Mouse (Mus musculus): Measurements from ENCODE around the gene Slc25a38. TPM values are rescaled to one million over a fixed set of nuclear protein-coding genes. Genes with fewer than 3 reads are reported as not detected.

Gene Slc25a38
- total RNA-seq (2021), result 10 to 100 TPM; 18.9 to 21.1 TPM

- intact Hi-C loops (cut with DNase I), result loop anchor here (2.0 kb wide), 1 partner anchor 60 kb away; no protein-coding TSS in a partner anchor
Observed at GRCm38 (mm10) chr9:120110211-120111018, at the start of gene Slc25a38. Gene Slc25a38 (plus strand): TSS chr9:120110374.

DNA sequence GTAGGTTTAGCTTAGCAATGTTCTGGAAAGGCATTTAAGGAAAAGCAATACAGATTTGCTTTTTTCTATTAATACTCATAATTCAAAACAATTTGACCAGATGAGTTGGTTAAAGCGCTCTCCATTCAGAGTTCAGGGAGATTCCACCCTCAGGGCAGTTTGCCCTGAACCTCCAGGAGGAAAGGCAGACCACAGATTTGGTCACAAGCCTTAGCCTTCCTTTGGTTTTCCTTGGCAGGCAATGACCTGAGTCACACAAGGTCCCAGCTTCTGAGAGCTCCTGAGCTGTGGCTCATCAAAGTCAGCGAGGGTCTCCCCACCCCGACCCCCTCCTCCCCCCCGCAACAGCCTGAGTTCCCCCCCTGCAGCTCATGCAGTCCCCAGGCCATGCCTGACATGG lies 45.9 kb upstream of the Slc25a38 start:
- intact Hi-C loops (cut with DNase I), result no loop called here
- DNase-seq, result no peak

More at GRCm38 (mm10) chr9:120110211-120111018, at the start of gene Slc25a38:
- peak; percentile 91 to 93 for DNase-seq

GRCm38 (mm10) chr9:120067609-120068008 lies 42.6 kb upstream of the Slc25a38 start:
- intact Hi-C loops (cut with DNase I), result no loop called here
- no peak for DNase-seq

- no peak for DNase-seq
- intact Hi-C loops (cut with DNase I), result no loop called here
Observed at GRCm38 (mm10) chr9:120068047-120068446, 42.1 kb upstream of the Slc25a38 start.

DNA sequence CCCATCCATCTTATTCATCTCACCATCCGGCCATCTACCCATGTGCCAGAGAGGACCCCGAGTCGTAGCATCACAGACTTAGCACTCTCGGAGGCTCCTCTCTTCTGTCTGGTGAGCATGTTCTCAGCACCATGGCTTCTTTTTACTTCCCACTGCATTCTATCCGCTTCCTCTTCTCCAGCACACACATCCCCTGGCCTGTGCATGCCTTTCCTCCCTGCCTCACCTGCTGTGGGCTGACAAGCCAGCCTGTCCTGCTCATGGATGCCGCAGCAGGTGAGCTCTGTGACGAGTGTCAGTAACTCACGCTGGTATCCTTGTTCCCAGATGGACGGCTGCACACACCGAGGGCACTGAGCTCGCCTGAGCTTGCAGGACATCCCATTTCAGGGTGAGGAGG lies 40.4 kb upstream of the Slc25a38 start, which contains the start of gene Cx3cr1:
TSS of gene Cx3cr1 (minus strand) at position 101 of the 400 bp plus-strand sequence.
- intact Hi-C loops (cut with DNase I), result loop anchor here (5.0 kb wide), 1 partner anchor 157 kb away; no protein-coding TSS in a partner anchor
- DNase-seq, result no peak

DNA sequence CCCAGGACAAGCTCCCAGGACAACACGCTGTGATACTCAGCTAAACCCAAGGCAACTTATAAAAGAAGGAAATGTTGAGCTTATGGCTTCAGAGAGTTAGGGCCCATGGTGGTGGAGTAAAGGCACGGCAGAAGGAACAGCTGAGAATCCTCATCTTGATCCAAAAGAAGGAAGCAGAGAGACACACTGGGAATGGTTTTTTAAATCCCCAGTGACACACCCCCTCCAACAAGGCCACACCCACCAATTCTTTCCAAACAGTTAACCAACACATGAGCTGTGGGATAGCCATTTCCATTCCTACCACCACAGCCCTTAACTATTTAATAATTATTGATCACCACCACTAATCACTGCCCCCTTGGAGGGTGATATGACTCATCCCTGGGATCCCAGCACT lies 38.9 kb upstream of the Slc25a38 start:
- intact Hi-C loops (cut with DNase I), result loop anchor here (5.0 kb wide), 1 partner anchor 159 kb away; no protein-coding TSS in a partner anchor
- peak in 1 of 2 experiments; percentile 17 for DNase-seq

- DNase-seq, result peak; percentile 88 to 90
- intact Hi-C loops (cut with DNase I), result loop anchor here (1.0 to 5.0 kb wide), 4 partner anchors 45 to 161 kb away; no protein-coding TSS in a partner anchor
Observed at GRCm38 (mm10) chr9:120073169-120073568, 37.0 kb upstream of the Slc25a38 start.

GRCm38 (mm10) chr9:120074516-120074915 lies 35.7 kb upstream of the Slc25a38 start:
- intact Hi-C loops (cut with DNase I), result loop anchor here (5.0 kb wide), 1 partner anchor 162 kb away; no protein-coding TSS in a partner anchor

GRCm38 (mm10) chr9:120078241-120078640 lies 31.9 kb upstream of the Slc25a38 start:
- no peak for DNase-seq
- intact Hi-C loops (cut with DNase I), result no loop called here

More at GRCm38 (mm10) chr9:120074516-120074915, 35.7 kb upstream of the Slc25a38 start:
- DNase-seq, result no peak

DNA sequence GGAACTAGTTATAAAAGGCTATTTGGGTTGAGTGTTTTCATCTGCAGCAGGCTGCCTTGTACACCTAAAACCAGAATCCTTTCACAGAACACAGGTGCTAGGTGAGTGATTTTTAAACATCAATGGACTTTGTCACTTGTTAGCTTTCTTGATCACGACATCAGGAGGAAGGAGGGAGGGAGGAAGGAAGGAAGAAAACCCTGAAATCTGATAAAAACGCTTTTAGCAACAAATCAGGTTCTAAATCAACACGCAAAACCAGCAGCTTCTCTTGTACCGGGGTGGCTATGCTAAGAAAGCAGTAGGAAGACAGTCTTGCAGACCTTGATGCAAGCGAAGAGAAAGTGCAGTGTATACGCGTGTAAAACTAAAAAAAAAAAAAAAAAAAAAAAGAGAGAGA lies 30.3 kb upstream of the Slc25a38 start:
- intact Hi-C loops (cut with DNase I), result no loop called here

DNA sequence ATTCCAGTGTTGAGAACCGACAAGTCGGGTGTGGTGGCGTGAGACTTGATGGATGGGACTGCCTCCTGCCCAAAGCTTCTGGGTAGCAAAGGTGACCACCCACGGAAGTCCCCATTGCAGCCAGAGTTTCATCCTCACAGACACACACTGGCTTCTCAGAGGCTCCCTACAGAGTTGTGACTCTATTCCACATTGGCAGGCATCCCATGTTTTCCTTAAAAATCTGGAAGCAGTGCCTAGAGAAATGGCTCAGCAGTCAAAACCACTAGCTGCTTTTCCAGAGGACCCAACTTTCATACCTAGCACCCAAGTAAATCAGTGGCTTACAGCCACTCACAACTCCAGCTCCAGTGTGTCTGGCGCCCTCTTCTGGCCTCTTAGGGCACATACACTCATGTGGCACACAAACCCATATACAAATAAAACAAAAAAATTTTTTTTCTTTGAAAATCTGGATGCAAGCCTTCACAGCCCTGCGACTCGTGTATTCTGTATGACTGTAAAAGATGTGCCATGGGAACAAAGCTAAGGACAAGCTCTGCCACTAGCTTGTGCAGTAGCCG lies 29.5 kb upstream of the Slc25a38 start:
- peak in 1 of 2 experiments; percentile 14 for DNase-seq

More for the DNA sequence above, 30.3 kb upstream of the Slc25a38 start:
- DNase-seq, result no peak

GRCm38 (mm10) chr9:120081247-120081646 lies 28.9 kb upstream of the Slc25a38 start:
- DNase-seq, result no peak
- intact Hi-C loops (cut with DNase I), result no loop called here

More for the DNA sequence above, 29.5 kb upstream of the Slc25a38 start:
- intact Hi-C loops (cut with DNase I), result no loop called here

GRCm38 (mm10) chr9:120081967-120082366 lies 28.2 kb upstream of the Slc25a38 start:
- intact Hi-C loops (cut with DNase I), result no loop called here
- no peak for DNase-seq

DNA sequence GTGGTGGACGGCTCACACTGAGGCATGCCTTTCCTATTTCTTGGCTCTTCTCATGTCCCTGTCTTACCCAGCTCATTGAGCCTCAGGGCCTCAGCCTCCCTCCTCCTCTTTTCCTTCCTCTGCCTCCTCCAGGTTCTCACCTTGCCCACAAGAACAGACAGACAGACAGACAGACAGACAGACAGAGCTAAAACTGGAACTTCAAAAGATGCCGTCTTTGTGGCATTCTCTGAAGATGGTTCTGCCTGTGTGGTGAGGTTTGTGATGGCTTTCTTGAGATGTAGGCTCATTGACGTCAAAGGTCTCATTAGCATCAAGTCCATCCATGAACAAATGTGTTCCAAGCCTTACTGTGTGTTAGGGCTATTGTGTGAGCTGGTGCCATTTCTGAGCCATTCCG lies 27.5 kb upstream of the Slc25a38 start:
- intact Hi-C loops (cut with DNase I), result no loop called here

GRCm38 (mm10) chr9:120083158-120083894 lies 26.8 kb upstream of the Slc25a38 start:
- intact Hi-C loops (cut with DNase I), result no loop called here
- DNase-seq, result no peak

More for the DNA sequence above, 27.5 kb upstream of the Slc25a38 start:
- no peak for DNase-seq

DNA sequence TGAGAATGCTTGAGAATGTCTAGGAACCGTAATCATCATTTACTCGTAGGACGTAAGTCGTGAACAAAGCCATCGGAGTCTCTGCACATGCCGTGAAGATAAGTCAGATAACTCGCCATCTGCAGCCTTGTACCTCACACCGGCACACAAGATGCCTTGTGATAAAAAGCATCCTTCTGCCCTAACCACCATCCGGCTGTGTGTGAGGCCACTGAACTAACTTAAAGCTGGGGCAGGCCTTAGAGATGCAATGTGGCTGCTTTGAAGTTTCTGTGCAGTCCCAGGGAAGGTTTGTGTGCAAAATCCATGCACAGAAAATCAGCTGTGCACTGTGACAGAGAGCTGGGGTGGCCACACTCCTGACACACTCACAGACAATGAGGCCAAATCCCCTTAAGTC lies 25.8 kb upstream of the Slc25a38 start:
- intact Hi-C loops (cut with DNase I), result no loop called here
- no peak for DNase-seq

GRCm38 (mm10) chr9:120089125-120089524 lies 21.0 kb upstream of the Slc25a38 start:
- intact Hi-C loops (cut with DNase I), result no loop called here

DNA sequence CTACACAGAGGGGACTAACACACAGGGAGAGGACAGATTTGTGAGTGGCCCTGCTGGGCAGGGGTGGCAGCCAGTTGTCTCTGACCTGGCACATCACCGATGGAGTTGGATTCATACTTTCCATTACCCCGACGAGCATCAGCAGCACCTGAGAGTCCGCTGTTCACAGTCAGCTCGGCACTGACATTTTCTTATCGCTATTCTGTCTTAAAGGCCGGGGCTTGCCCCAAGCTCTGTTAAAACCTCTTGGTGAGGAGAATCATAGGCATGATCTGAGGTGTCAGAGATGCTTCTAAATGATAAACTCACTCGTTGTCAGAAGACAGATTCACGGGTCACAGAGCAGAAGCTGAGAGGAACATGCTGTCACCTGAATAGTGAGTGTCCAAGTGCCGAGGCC lies 19.1 kb upstream of the Slc25a38 start:
- intact Hi-C loops (cut with DNase I), result no loop called here

More at GRCm38 (mm10) chr9:120089125-120089524, 21.0 kb upstream of the Slc25a38 start:
- DNase-seq, result no peak

DNA sequence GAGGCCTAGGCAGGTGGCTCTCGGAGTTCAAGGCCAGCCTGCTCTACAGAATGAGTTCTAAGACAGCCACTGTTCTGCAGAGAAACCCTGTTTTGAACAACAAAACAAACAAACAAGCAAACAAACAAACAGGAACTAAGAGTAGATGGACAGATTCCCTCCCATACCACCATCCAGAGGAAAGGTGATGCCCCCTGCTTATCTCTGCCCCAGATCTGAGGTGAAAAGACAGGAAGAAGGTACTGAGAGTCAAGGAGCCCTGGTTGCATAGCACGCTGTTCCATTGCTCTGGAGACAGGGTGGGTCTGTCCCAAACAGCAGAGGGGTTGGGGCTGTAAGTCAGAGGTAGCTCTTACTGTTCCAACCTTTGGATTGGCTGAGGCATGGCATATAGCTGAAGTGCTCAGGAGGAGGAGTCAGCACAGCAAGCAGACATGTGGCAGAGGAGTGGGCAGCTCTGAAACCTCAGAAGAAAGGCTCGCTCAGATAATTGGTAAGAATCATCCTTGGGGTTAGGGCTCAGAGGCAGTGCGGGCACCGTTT lies 18.4 kb upstream of the Slc25a38 start, which contains the start of gene Ccr8:
TSS of gene Ccr8 (plus strand) at position 419 of the 543 bp plus-strand sequence.
- intact Hi-C loops (cut with DNase I), result no loop called here

More for the DNA sequence above, 19.1 kb upstream of the Slc25a38 start:
- DNase-seq, result no peak

DNA sequence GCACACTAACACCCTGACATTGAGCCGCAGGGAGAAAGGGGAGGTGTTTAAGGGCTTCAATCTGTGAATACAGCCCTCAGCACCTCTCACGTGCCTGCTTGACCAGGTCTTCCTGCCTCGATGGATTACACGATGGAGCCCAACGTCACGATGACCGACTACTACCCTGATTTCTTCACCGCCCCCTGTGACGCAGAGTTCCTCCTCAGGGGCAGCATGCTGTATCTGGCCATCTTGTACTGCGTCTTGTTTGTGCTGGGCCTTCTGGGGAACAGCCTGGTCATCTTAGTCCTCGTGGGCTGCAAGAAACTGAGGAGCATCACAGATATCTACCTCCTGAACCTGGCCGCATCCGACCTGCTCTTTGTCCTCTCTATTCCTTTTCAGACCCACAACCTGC lies 16.5 kb upstream of the Slc25a38 start:
- no peak for DNase-seq
- intact Hi-C loops (cut with DNase I), result no loop called here

More for the DNA sequence above, 18.4 kb upstream of the Slc25a38 start, which contains the start of gene Ccr8:
- DNase-seq, result no peak

Measured in heart, postnatal 36 days (tissue).